Mouse (Mus musculus): ENCODE measurements at regions not wholly inside any gene's neighbourhood (a gene's known extent, or its start where the extent isn't known, plus 50 kb on each side); places are given as distances from the start of the nearest gene placed in this dataset.
A peak's percentile ranks its signal among the peaks of the same experiment; 100 is the strongest.

GRCm38 (mm10) chr17:77819698-77820097 is 380.4 kb upstream of the Crim1 start:
- DNase-seq (ENCODE audit: low read depth, low spot score), result no peak

DNA sequence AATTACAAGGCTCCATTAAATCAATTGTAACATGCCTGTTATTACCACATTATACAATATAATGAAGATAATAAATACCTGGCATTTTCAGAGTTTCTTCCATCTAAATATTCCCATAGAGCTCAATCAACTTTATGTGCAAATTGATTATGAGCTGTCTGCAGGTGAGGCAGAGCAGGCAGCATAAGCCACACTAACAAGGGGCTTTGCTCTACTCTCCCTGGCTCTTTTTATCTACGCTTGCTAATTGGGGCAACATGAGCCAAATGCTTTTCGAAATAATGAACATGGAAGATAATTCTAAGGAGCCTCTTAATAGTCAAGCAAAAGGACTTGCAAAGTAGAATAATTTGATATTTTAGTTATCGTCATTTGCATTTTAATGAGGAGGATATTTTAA is 356.1 kb upstream of the Crim1 start:
- DNase-seq (ENCODE audit: low read depth, low spot score), result no peak

DNA sequence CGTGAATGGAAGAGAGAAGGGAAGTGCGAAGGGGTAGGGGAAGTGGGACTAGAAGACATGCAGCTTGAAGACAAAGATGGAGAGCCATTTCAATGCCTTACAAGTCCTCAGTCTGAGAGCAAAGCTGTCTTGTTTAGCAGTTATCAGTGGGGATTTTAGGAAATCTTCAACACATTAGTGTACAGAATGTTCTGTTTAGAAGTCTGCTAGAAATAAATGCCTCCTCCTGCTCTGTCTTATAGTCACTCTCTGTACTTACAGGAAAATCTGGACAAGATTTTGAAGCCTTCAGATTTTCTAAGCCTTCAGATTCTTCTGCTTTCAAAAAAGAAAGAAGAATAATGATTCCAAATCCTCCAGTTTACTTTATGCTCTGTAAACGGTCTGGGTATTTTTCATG is 325.6 kb upstream of the Crim1 start:
- DNase-seq (ENCODE audit: low read depth, low spot score), result no peak

DNA sequence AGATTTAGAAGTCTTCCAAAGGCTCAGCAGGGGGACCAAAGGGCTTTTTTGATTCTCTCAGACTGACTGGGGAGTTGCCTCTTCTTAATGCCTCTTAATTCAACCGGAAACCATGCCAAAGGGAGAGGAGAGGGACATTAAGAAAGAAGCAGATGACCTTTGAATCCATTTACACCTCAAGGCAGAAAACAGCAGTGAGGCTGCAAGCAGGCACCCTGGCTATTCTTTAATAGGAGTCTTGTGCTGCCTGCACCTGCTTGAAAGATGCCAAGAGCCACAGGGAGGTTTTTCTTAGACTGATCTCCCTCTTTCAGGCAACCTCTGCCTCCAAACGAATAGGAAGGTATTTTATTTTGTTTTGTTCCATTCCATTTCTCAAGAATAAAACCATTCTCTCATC is 323.0 kb upstream of the Crim1 start:
- peak; percentile 12 for DNase-seq (ENCODE audit: low read depth, low spot score)

DNA sequence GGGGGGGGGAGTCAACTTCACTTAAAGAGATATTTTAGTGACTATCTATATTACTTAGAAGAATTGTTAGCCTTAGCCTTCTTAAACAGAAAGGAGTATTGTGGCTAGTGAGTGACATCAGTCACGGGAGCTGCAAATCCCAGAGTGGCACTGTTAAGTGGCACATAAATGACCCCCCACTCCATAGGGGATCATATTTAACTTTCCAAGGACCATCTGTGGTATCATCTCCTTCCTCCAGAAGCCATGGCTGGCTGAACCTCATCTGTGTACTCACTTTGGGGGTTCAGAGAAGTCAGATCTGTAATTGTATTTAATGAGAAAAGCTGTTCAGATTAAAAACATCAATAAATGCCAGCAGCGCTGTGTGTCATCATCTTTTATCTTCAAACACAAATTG is 314.9 kb upstream of the Crim1 start:
- DNase-seq (ENCODE audit: low read depth, low spot score), result no peak

DNA sequence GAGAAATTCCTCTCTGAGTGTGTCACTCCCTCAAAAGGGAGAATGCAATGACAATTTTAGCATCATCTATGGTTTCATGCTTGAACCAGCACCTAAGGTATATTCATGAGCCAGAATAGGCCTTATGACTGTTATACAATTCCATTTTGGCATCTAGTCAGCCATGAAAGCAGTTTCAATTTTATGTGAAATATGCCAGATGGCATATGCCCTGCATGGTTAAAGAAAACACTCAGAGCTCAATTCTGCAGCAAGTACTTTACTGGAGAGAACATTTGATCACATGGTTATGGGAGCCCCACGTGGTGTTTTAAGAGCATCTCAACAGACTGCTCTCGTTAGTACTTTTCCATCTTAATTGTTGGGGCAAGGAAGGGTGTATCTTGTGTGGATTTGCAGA is 310.9 kb upstream of the Crim1 start:
- no peak for DNase-seq (ENCODE audit: low read depth, low spot score)

- no peak for DNase-seq (ENCODE audit: low read depth, low spot score)
These were observed 295.6 kb upstream of the Crim1 start for GRCm38 (mm10) chr17:77904412-77904811.

DNA sequence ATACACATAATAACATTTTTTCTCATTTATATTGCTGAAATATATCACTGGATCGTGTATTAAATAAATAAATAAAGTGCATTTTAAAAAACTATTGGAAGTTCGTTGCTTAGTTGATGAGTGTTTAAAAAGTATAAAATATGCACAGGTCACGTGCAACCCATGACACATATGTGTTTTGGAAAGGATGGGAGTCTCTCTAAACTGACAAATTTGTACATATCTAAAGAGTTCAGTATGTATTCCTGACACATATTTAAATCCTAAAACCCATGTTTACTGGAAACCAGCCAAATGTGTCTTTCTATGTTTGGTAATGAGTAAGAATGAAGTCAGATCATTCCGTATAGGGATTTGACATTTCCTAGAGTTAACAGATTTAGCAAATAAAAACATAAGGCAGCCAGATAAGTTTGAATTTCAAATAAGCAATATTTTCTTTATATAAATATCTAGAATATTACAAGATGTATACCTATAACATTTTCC is 286.0 kb upstream of the Crim1 start:
- DNase-seq (ENCODE audit: low read depth, low spot score), result no peak

- no peak for DNase-seq (ENCODE audit: low read depth, low spot score)
These were observed 269.8 kb upstream of the Crim1 start for GRCm38 (mm10) chr17:77930253-77930652.

- no peak for DNase-seq (ENCODE audit: low read depth, low spot score)
These were observed 269.0 kb upstream of the Crim1 start for GRCm38 (mm10) chr17:77930967-77931591.

DNA sequence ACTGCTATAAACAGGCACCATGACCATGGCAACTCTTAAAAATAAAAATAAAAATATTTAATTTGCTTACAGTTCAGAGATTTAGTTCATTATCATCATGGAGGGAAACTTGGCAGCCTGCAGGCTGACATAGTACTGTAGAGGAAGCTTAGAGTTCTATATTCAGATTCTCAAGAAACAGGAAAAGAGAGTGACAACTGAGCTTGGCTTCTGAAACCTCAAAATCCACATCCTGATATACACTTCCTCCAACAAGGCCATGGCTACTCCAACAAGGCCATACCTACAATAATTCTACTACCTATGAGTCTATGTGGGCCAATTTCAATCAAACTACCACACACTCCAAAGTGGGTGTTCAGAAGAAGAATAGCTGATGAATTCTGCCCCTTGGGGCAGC is 266.9 kb upstream of the Crim1 start:
- DNase-seq (ENCODE audit: low read depth, low spot score), result no peak

DNA sequence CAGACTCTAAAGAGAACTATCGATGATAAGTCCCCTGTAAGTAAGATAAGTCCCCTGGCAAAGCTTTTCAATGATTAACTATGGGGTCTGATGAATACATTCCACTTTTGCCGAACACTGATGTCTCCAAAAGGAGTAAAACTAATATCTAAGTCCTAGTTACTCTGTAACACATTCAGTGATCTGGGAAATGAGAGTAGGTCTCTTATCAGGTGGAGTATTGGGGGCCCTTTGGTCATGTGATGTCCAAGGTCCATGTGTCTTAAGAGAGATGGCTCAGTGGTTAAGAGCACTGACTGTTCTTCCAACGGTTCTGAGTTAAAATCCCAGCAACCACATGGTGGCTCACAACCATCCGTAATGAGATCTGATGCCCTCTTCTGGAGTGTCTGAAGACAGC is 242.0 kb upstream of the Crim1 start:
- DNase-seq (ENCODE audit: low read depth, low spot score), result no peak

- no peak for DNase-seq (ENCODE audit: low read depth, low spot score)
These were observed 238.8 kb upstream of the Crim1 start for GRCm38 (mm10) chr17:77961296-77961695.

DNA sequence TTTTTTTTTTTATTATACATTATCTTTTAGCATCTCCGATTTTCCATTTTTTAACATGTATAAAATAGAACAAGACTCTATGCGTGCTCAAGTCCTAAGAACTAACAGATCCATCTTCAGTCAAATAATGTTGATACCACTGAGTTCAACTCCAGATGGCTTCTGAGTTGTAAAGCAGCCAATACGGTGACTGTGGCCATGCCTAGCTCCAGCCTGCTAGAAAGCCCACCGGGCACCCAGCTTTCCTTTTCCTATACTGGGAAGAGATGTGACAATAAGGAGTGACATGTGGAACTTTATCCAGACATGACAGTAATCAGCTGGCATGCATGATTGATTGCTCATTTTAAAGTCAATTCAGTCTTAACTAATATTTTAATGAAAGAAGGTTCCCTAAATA is 236.7 kb upstream of the Crim1 start:
- no peak for DNase-seq (ENCODE audit: low read depth, low spot score)

DNA sequence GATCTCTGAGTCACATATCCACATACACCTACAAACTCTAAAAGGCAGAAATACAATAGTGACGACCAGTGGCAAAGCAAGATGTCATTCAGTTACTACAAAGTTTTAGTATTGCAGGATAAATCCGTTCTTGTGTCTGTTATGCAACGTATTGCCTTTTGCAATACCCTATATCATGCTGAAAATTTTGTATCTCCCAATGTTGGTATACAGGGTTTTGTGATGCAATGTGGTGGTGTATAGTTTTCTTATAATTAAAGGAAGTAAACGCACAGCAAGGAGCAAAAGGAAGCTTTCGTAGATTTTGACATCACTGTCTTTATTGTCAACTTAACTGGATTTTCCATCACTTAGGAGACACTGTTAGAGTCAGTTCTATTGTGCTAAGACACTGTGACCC is 231.5 kb upstream of the Crim1 start:
- no peak for DNase-seq (ENCODE audit: low read depth, low spot score)

- no peak for DNase-seq (ENCODE audit: low read depth, low spot score)
These were observed 230.9 kb upstream of the Crim1 start for GRCm38 (mm10) chr17:77969187-77969586.
